Mouse (Mus musculus) liver, embryonic 15.5 days (tissue): ENCODE measurements around the gene Mvp. TPM values are rescaled to one million over a fixed set of nuclear protein-coding genes. Genes with fewer than 3 reads are reported as not detected.

ENCODE experiments used
- ATAC-seq: fragments of 200-750 bp; cut with Nextera tagmentation; 2 replicates; pipeline ENCODE4 v1.8.0; 2017; ENCODE audit warnings: moderate number of reproducible peaks, mild to moderate bottlenecking, moderate library complexity; ENCODE audit not compliant: insufficient read depth
- H3K27ac ChIP-seq: fragments of 300-500 bp; sonication (generic); replicated peaks from 2 replicates; pipeline ENCODE4 v1.5.1; 2015; ENCODE audit warnings: mild to moderate bottlenecking, inconsistent platforms
- H3K27me3 ChIP-seq: fragments of 300-500 bp; sonication (generic); 2 replicates; pipeline ENCODE4 v1.6.1; 2015; ENCODE audit warnings: mild to moderate bottlenecking, inconsistent platforms
- H3K36me3 ChIP-seq: fragments of 300-500 bp; sonication (generic); replicated peaks from 2 replicates; pipeline ENCODE4 v1.6.1; 2015; ENCODE audit warnings: moderate library complexity, mild to moderate bottlenecking, inconsistent platforms
- H3K4me1 ChIP-seq: fragments of 300-500 bp; sonication (generic); replicated peaks from 2 replicates; pipeline ENCODE4 v1.6.1; 2015; ENCODE audit warnings: inconsistent platforms
- H3K4me2 ChIP-seq: fragments of 300-500 bp; sonication (generic); 2 replicates; pipeline ENCODE4 v1.6.1; 2015; ENCODE audit warnings: moderate library complexity, mild to moderate bottlenecking, inconsistent platforms
- H3K4me3 ChIP-seq: fragments of 300-500 bp; sonication (generic); replicated peaks from 2 replicates; pipeline ENCODE4 v1.5.1; 2015; ENCODE audit warnings: mild to moderate bottlenecking, inconsistent platforms
- H3K9ac ChIP-seq: fragments of 300-500 bp; sonication (generic); 2 replicates; pipeline ENCODE4 v1.6.1; 2015; ENCODE audit warnings: moderate library complexity, mild to moderate bottlenecking, inconsistent platforms
- H3K9me3 ChIP-seq: fragments of 300-500 bp; sonication (generic); replicated peaks from 2 replicates; pipeline ENCODE4 v1.6.1; 2016; ENCODE audit warnings: inconsistent platforms
- WGBS: fragments of 180-500 bp; shearing (Covaris S2); methylation state at CpG from one replicate; pipeline ENCODE4 v1.1.7; 2015; ENCODE audit warnings: mixed read lengths; ENCODE audit not compliant: insufficient replicate concordance; 5-methylcytosine and 5-hydroxymethylcytosine counted together
- polyA plus RNA-seq: library from polyadenylated mRNA; unstranded; fragments of >200 nt; fragmentation: Nextera tagmentation; extraction: Ambion mirVana; gene quantifications from 2 replicates; pipeline ENCODE4 v1.2.1, GENCODE M21; 2015

The Mvp gene
- polyA plus RNA-seq, 1 experiment from 2014 or later = 9.2 TPM

DNA sequence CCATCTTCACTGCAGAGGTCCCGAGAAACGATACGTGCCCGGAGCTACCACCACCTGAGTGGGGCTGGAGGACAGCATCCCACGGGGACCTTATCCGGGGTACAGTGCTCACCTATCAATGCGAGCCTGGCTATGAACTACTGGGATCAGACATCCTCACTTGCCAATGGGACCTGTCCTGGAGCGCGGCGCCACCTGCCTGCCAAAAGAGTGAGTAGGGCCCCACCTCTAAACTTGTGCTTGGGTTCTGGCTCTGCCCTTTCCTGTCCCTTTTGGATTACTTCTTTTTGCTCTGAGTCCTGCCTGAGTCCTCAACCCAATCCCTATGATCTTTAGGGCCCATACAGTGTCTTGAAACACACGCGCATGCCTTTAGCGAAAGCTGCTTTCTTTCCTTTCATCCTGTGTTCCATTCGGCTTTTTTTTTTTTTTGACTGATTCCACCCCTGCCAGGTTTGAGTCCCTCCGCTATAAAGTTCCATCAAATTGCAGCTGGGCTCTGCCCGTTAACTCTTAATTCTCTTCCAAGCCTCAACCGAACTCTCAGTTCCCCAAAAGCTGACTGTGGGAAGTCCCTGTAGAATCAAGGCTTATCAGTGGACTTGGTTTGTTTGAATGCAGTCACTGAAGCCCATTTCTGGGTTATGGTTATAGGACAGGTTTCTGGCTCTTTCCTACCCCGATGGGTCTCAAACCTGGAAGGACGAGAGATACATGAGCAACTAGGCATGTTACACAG, 50.7 kb downstream of the Mvp start:
- Histone ChIP-seq H3K36me3 (no peaks in the 10 kb centered on the region), H3K4me3 (no peak overlapping the region), H3K9me3 (no peaks in the 10 kb centered on the region), H3K4me1 (no peaks in the 10 kb centered on the region), H3K4me2 (no peak overlapping the region), H3K9ac (no peak overlapping the region), H3K27me3 (peaks cover 24% of the 10 kb centered on the region), H3K27ac (no peak overlapping the region)
- ATAC-seq = no peak
- 28% methylated on average over 19 of the region's 19 CpGs for WGBS

GRCm38 (mm10) chr7:126961965-126962364, 52.5 kb downstream of the Mvp start:
- H3K4me1 ChIP-seq = no peaks in the 10 kb centered on the region
- no peak overlapping the region for H3K4me3 ChIP-seq
- no peak overlapping the region for H3K27ac ChIP-seq
- H3K27me3 ChIP-seq = peaks cover 24% of the 10 kb centered on the region
- ATAC-seq = no peak
- no peaks in the 10 kb centered on the region for H3K9me3 ChIP-seq
- no peaks in the 10 kb centered on the region for H3K36me3 ChIP-seq
- H3K9ac ChIP-seq = no peak overlapping the region
- no peak overlapping the region for H3K4me2 ChIP-seq
- WGBS = 62% methylated on average over 4 of the region's 4 CpGs

DNA sequence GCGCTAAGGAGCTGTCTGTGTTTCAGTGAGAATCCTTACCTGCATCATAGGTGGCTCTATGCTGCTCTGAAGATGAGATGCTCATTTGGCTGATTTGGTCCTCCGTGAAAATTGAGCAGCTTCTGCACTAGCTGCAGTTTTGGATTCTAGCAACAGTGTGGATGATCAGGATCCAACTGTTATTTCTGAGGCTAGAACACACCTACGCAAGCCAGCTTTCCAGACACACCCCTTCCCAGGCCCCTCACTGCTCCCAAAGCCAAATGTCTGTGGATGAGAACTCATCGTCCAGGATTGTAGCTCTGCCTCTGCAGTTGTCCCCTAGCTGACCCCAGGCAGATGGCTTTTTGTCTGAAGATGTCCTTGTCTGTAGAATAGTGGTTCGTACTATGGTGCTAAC, 53.3 kb downstream of the Mvp start:
- Histone ChIP-seq H3K4me2 (no peak overlapping the region), H3K9me3 (no peaks in the 10 kb centered on the region), H3K9ac (no peak overlapping the region), H3K4me3 (no peak overlapping the region), H3K36me3 (no peaks in the 10 kb centered on the region), H3K27ac (no peak overlapping the region), H3K4me1 (no peaks in the 10 kb centered on the region), H3K27me3 (peaks cover 24% of the 10 kb centered on the region)
- ATAC-seq = no peak
- 67% methylated on average over 5 of the region's 5 CpGs for WGBS

- Histone ChIP-seq H3K9ac (no peak overlapping the region), H3K27ac (no peak overlapping the region), H3K4me3 (no peak overlapping the region), H3K27me3 (peaks cover 24% of the 10 kb centered on the region), H3K36me3 (no peaks in the 10 kb centered on the region), H3K4me1 (no peaks in the 10 kb centered on the region), H3K9me3 (no peaks in the 10 kb centered on the region), H3K4me2 (no peak overlapping the region)
- no peak for ATAC-seq
- 33% methylated on average over 9 of the region's 9 CpGs for WGBS
Observed at GRCm38 (mm10) chr7:126959780-126960179, 54.6 kb downstream of the Mvp start.

DNA sequence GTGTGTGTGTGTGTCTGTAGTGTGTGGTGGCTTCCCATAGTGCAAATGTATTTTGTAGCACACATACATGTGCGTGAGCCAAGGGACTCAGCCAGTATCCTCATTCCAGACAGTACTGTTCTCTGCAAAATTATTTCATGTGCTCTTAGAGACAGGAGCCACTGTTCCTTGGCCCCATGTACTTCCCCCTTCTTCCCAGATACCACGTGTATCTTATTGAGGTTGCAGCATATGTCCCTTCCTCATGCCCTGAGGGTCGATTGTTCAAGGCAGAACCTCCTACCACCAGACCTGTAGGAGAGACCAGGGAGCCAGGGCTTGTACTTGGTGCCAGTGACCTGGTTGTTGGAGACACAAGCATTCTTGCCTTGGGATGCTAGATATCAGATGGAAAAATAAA, 59.3 kb downstream of the Mvp start:
- 31% methylated on average over 3 of the region's 3 CpGs for WGBS
- Histone ChIP-seq H3K27ac (no peak overlapping the region), H3K4me1 (peaks cover 10% of the 10 kb centered on the region), H3K27me3 (peaks cover 38% of the 10 kb centered on the region), H3K9ac (no peak overlapping the region), H3K9me3 (no peaks in the 10 kb centered on the region), H3K36me3 (no peaks in the 10 kb centered on the region), H3K4me3 (no peak overlapping the region), H3K4me2 (no peak overlapping the region)
- no peak for ATAC-seq

- no peaks in the 10 kb centered on the region for H3K36me3 ChIP-seq
- WGBS = 1% methylated on average over 8 of the region's 8 CpGs
- peaks cover 20% of the 10 kb centered on the region for H3K4me1 ChIP-seq
- H3K9ac ChIP-seq = no peak overlapping the region
- no peak overlapping the region for H3K27ac ChIP-seq
- H3K4me3 ChIP-seq = no peak overlapping the region
- peaks cover 55% of the 10 kb centered on the region for H3K27me3 ChIP-seq
- no peaks in the 10 kb centered on the region for H3K9me3 ChIP-seq
- ATAC-seq = no peak
- no peak overlapping the region for H3K4me2 ChIP-seq
Observed at GRCm38 (mm10) chr7:126952646-126953045, 61.8 kb downstream of the Mvp start.

GRCm38 (mm10) chr7:126951741-126952140, 62.7 kb downstream of the Mvp start:
- no peaks in the 10 kb centered on the region for H3K9me3 ChIP-seq
- H3K36me3 ChIP-seq = no peaks in the 10 kb centered on the region
- no peak overlapping the region for H3K27ac ChIP-seq
- no peak for ATAC-seq
- H3K4me1 ChIP-seq = peaks cover 20% of the 10 kb centered on the region
- no peak overlapping the region for H3K4me2 ChIP-seq
- no peak overlapping the region for H3K4me3 ChIP-seq
- peaks cover 55% of the 10 kb centered on the region for H3K27me3 ChIP-seq
- no peak overlapping the region for H3K9ac ChIP-seq
- 16% methylated on average over 4 of the region's 4 CpGs for WGBS

GRCm38 (mm10) chr7:126950647-126951615, 63.5 kb downstream of the Mvp start:
- peak overlapping the region; percentile 79 for H3K4me2 ChIP-seq
- H3K4me3 ChIP-seq = no peak overlapping the region
- 7% methylated on average over 26 of the region's 26 CpGs for WGBS
- H3K36me3 ChIP-seq = no peaks in the 10 kb centered on the region
- H3K27ac ChIP-seq = no peak overlapping the region
- no peaks in the 10 kb centered on the region for H3K9me3 ChIP-seq
- H3K9ac ChIP-seq = no peak overlapping the region
- H3K4me1 ChIP-seq = peaks cover 20% of the 10 kb centered on the region
- ATAC-seq = no peak
- peaks cover 55% of the 10 kb centered on the region for H3K27me3 ChIP-seq

- H3K36me3 ChIP-seq = no peaks in the 10 kb centered on the region
- peak within 1 kb of the TSS; percentile 30; the same call in 1 of the 2 replicates for H3K9ac ChIP-seq
- H3K27ac ChIP-seq = no peak within 1 kb of the TSS
- H3K4me3 ChIP-seq = peak within 1 kb of the TSS; percentile 50
- peaks cover 20% of the 10 kb centered on the region for H3K4me1 ChIP-seq
- peaks cover 55% of the 10 kb centered on the region for H3K27me3 ChIP-seq
- peak within 1 kb of the TSS; percentile 79 for H3K4me2 ChIP-seq
- H3K9me3 ChIP-seq = no peaks in the 10 kb centered on the region
- peak; percentile 65 for ATAC-seq
- 2% methylated on average over 42 of the region's 42 CpGs for WGBS
Observed at GRCm38 (mm10) chr7:126949793-126950646, 64.4 kb downstream of the Mvp start, which contains the start of gene Sez6l2. TSS of gene Sez6l2 (plus strand) at chr7:126950563.

DNA sequence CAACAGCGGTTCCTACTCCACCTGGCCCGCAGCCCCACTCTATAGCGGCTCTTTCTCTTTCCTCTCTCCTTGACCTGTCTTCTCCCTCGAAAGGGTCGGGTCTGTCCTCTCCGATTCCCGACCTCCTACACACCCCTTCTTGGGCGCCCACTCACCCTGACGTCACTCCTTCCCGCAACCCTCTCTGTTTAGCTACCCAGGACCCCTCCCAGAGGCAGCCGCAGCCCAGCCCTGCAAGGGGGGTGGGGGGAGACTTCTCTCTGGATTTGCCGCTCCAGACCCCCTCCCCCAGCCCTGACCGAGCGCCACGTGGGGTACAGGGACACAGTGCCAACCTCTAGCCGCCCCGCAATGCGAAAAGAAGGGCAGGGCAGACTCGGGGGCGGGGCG, 65.0 kb downstream of the Mvp start, which contains the start of gene Asphd1:
Gene Asphd1, minus strand, starts transcription at position 180 of the 390 bp plus-strand sequence.
- Histone ChIP-seq H3K9me3 (no peaks in the 10 kb centered on the region), H3K27me3 (peaks cover 55% of the 10 kb centered on the region), H3K9ac (peak within 1 kb of the TSS; percentile 30; the same call in 1 of the 2 replicates), H3K27ac (no peak within 1 kb of the TSS), H3K4me2 (peak within 1 kb of the TSS; percentile 79), H3K36me3 (no peaks in the 10 kb centered on the region; the same call in 1 of the 2 replicates), H3K4me3 (peak within 1 kb of the TSS; percentile 50), H3K4me1 (peaks cover 20% of the 10 kb centered on the region)
- ATAC-seq = 0 out of 2 replicates have a peak, but pooled peaks have one; percentile 10
- 2% methylated on average over 21 of the region's 21 CpGs for WGBS
